Mouse (Mus musculus) heart, embryonic 14.5 days (tissue): ENCODE measurements around the gene Krr1. TPM values are rescaled to one million over a fixed set of nuclear protein-coding genes. Genes with fewer than 3 reads are reported as not detected.
"Not testable (repeated sequence)": the region's sequence is repeated elsewhere in the genome, so short reads cannot be mapped to it uniquely, and the experiment has no call there.

ENCODE experiments used
- ATAC-seq: fragments of 200-750 bp; cut with Nextera tagmentation; 2 replicates; pipeline ENCODE4 v1.8.0; 2017; ENCODE audit warnings: low read depth, moderate TSS enrichment; ENCODE audit not compliant: insufficient number of reproducible peaks, insufficient read depth, low FRiP score
- H3K27ac ChIP-seq, 2 experiments: fragments of 200-500 bp in 1 of 2; fragments of 300-500 bp in 1 of 2; sonication (generic) in 1 of 2; replicated peaks in 1 of 2; 2 replicates each; pipeline ENCODE4 v1.5.1; 2012 to 2014; ENCODE audit warnings: low read depth in 2 of 2, low read length in 2 of 2, control low read depth in 1 of 2, mild to moderate bottlenecking in 1 of 2, mixed read lengths in 1 of 2; ENCODE audit not compliant: control insufficient read depth in 1 of 2, insufficient read depth in 1 of 2
- H3K27me3 ChIP-seq: fragments of 300-500 bp; sonication (generic); 2 replicates; pipeline ENCODE4 v1.6.1; 2014; ENCODE audit warnings: mild to moderate bottlenecking, low read length, control low read depth; ENCODE audit not compliant: control insufficient read depth, insufficient read depth
- H3K36me3 ChIP-seq: fragments of 300-500 bp; sonication (generic); 2 replicates; pipeline ENCODE4 v1.6.1; 2014; ENCODE audit warnings: mild to moderate bottlenecking, control low read depth, low read length, mixed read lengths; ENCODE audit not compliant: control insufficient read depth, insufficient read depth
- H3K4me1 ChIP-seq, 2 experiments: fragments of 200-500 bp in 1 of 2; fragments of 300-500 bp in 1 of 2; sonication (generic) in 1 of 2; 2 replicates each; pipeline ENCODE4 v1.6.1; 2012 to 2014; ENCODE audit warnings: low read length in 2 of 2, control low read depth in 1 of 2, mixed read lengths in 1 of 2; ENCODE audit not compliant: control insufficient read depth in 2 of 2, insufficient read depth in 2 of 2
- H3K4me2 ChIP-seq: fragments of 300-500 bp; sonication (generic); 2 replicates; pipeline ENCODE4 v1.6.1; 2014; ENCODE audit warnings: mild to moderate bottlenecking, low read length
- H3K4me3 ChIP-seq, 2 experiments: fragments of 200-500 bp in 1 of 2; fragments of 300-500 bp in 1 of 2; sonication (generic) in 1 of 2; 2 replicates each; pipeline ENCODE4 v1.5.1; 2012 to 2014; ENCODE audit warnings: low read length in 2 of 2, mild to moderate bottlenecking in 2 of 2, control low read depth in 1 of 2, low read depth in 1 of 2, moderate library complexity in 1 of 2; ENCODE audit not compliant: control insufficient read depth in 1 of 2, insufficient read depth in 1 of 2
- H3K9ac ChIP-seq: fragments of 300-500 bp; sonication (generic); 2 replicates; pipeline ENCODE4 v1.6.1; 2014; ENCODE audit warnings: mild to moderate bottlenecking, low read length
- H3K9me3 ChIP-seq: fragments of 300-500 bp; sonication (generic); 2 replicates; pipeline ENCODE4 v1.6.1; 2016; ENCODE audit warnings: low read length, control low read depth; ENCODE audit not compliant: control insufficient read depth
- WGBS: fragments of 180-500 bp; shearing (Covaris S2); extraction: QIAGEN DNeasy Blood & Tissue Kit; methylation state at CpG from one replicate; pipeline ENCODE4 v1.1.7; 2014; 5-methylcytosine and 5-hydroxymethylcytosine counted together
- polyA plus RNA-seq: library from polyadenylated mRNA; unstranded; fragments of >200 nt; fragmentation: Nextera tagmentation; extraction: Ambion mirVana; gene quantifications from 2 replicates; pipeline ENCODE4 v1.2.1, GENCODE M21; 2014

Krr1 gene
- polyA plus RNA-seq, 1 experiment from 2014 or later, result 24.8 TPM

DNA sequence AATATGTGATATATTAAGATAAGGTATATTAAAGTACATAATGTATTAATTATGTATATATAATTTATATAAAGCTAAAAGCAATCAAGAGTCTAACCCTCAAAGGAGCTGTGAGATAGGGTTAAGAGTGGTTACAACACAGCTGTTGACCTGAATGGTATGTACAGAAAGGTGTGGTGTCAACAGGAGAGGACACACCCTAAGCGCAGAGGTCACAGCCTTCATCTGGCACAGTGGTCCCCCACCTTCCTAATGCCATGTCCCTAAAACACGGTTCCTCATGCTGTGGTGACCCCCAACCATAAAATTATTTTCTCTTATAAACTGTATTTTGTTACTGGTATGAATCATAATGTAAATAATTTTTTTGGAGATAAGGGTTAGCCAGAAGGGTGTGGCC is 28.9 kb downstream of the Krr1 start:
- no peak overlapping the region for H3K9ac ChIP-seq
- no peak for ATAC-seq

GRCm38 (mm10) chr10:112001756-112002520 is 29.5 kb downstream of the Krr1 start:
- H3K27me3 ChIP-seq, result no peaks in the 10 kb centered on the region
- no peaks in the 10 kb centered on the region for H3K36me3 ChIP-seq
- no peaks in the 10 kb centered on the region for H3K9me3 ChIP-seq
- no peak overlapping the region for H3K4me3 ChIP-seq
- no peak for ATAC-seq
- no peak overlapping the region for H3K9ac ChIP-seq
- no peak overlapping the region for H3K27ac ChIP-seq
- H3K4me2 ChIP-seq, result no peak overlapping the region
- WGBS, result 77% methylated on average over 9 of the region's 9 CpGs
- H3K4me1 ChIP-seq, result no peaks in the 10 kb centered on the region; a peak in 1 of 4 replicates

More for the DNA sequence above, 28.9 kb downstream of the Krr1 start:
- WGBS, result 87% methylated on average over 2 of the region's 2 CpGs
- no peaks in the 10 kb centered on the region for H3K27me3 ChIP-seq
- H3K27ac ChIP-seq, result no peak overlapping the region
- no peaks in the 10 kb centered on the region for H3K36me3 ChIP-seq
- H3K4me1 ChIP-seq, result no peaks in the 10 kb centered on the region; a peak in 1 of 4 replicates
- no peaks in the 10 kb centered on the region for H3K9me3 ChIP-seq
- H3K4me2 ChIP-seq, result no peak overlapping the region
- no peak overlapping the region for H3K4me3 ChIP-seq

DNA sequence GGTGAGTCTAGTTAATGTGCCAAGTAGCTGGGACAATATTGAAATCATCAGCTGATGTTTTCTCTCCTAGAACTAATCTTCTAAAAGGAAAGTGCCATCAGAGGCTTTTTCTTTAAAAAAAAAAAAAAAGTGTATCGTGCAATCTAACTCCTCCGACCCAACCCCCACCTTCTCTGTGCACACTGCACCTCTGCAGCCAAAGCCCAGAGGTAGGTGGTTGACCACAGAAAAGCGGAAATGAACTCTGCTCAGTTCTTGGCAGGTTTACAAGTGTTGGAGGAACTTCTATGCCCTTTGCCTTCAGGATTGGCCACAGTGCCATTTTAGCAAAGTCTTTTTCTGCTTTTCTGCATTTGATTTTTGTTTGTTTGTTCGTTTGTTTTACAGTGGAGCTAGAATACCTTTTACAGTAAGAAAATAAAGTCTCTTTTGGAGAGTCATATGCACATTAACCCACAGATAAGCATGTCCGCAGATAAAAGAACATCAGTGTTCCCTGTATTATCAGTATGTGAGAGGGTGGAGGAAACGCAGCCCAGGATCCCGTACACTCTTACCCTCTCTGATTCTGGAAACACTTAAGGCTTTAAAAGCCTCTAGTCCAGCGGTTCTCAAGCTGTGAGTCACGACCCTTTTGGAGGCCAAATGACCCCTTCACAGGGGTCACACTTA is 30.2 kb downstream of the Krr1 start, which contains the start of gene Glipr1:
Gene Glipr1, minus strand, starts transcription at position 88 of the 672 bp plus-strand sequence.
- no peak for ATAC-seq
- WGBS, result 28% methylated on average over 9 of the region's 9 CpGs
- no peaks in the 10 kb centered on the region for H3K27me3 ChIP-seq

GRCm38 (mm10) chr10:112009511-112009910 is 37.0 kb downstream of the Krr1 start:
- H3K36me3 ChIP-seq, H3K4me3 ChIP-seq, H3K27ac ChIP-seq, H3K9ac ChIP-seq, H3K4me1 ChIP-seq, ATAC-seq, H3K27me3 ChIP-seq, H3K4me2 ChIP-seq, H3K9me3 ChIP-seq: not testable (repeated sequence)
- 70% methylated on average over 1 of the region's 1 CpGs for WGBS

More for the DNA sequence above, 30.2 kb downstream of the Krr1 start, which contains the start of gene Glipr1:
- Histone ChIP-seq H3K9ac (no peak within 1 kb of the TSS), H3K4me2 (no peak within 1 kb of the TSS), H3K9me3 (no peaks in the 10 kb centered on the region), H3K27ac (no peak within 1 kb of the TSS), H3K4me1 (no peaks in the 10 kb centered on the region; a peak in 1 of 4 replicates), H3K4me3 (no peak within 1 kb of the TSS), H3K36me3 (no peaks in the 10 kb centered on the region)

DNA sequence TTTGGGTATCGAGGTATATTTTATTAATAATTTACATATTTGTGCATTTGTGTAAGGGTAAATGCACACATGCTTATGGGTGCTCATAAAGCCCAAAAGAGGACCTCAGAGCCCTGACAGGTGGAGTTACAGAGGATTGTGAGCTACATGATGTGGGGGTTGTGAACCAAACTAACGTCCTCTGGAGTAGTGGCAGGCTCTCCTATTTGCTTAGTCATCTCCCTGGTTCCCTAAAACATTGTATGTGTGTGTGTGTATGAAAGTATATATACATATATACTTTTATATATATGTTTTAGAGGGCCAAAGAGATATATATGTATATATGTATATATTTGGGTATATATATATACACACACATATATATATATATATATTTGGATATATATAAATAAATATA is 51.1 kb downstream of the Krr1 start:
- ATAC-seq, result no peak
- no peaks in the 10 kb centered on the region for H3K27me3 ChIP-seq
- no peak overlapping the region for H3K27ac ChIP-seq
- no peak overlapping the region for H3K4me2 ChIP-seq
- H3K9ac ChIP-seq, result no peak overlapping the region
- H3K4me3 ChIP-seq, result no peak overlapping the region
- H3K9me3 ChIP-seq, result no peaks in the 10 kb centered on the region
- WGBS, result 60% methylated on average over 2 of the region's 2 CpGs
- H3K4me1 ChIP-seq, result no peaks in the 10 kb centered on the region
- no peaks in the 10 kb centered on the region for H3K36me3 ChIP-seq

- not testable (repeated sequence) for H3K4me1 ChIP-seq, H3K4me3 ChIP-seq, H3K36me3 ChIP-seq, H3K27ac ChIP-seq, H3K9me3 ChIP-seq, H3K9ac ChIP-seq, H3K27me3 ChIP-seq, H3K4me2 ChIP-seq, ATAC-seq
- 84% methylated on average over 3 of the region's 3 CpGs for WGBS
Measured at GRCm38 (mm10) chr10:112028689-112029088, 56.2 kb downstream of the Krr1 start.
